12 mouse cellular contexts compared by ENCODE assay signal in the genomic region with DNA sequence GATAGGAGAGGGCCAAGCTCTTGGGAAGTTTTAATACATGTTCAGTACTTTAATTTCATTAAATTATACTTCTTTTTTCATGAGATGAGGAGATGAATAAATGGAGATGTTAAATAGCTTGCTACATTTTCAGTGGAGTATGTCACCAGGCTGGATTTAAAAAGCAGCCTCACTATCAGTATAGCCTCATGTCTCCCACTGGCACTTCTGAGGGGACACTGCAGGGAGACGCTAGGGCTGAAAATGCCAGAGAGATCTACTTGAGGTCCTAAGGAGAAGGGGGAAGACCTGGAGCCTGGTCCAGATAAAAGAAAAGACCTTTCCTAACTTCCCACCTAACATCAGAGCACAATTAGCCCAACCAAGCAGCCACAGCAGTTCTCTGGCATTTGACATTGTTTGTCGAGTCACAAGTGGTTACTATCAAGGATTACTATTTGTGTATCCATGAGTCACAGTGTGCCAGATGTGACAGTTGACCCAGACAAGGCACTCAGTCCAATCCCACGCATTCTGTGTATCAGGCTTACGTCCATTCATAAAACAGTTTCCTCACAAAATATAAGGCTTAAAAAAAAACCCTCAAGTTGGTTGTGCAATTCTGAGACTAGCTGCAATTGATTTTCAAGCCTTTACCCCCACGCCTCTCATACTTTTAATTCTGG.
DNase-seq lines count a peak whose midpoint lies in the region; ATAC-seq lines count a peak whose summit lies in the region.
"Had no signal": no experiment of that assay in that cellular context is flagged by ENCODE, and none has a peak within 500 bp of the region (broad histone marks: within the 10 kb centered on the region; RNA-seq: fewer than 3 reads in every experiment).

No protein-coding gene starts in this region.

- 25% methylated on average over 5 of the region's 5 CpGs for WGBS in heart, embryonic 12.5 days
- WGBS in hindbrain, embryonic 14.5 days, result 76% methylated on average over 5 of the region's 5 CpGs

- H3K27me3 ChIP-seq in heart, embryonic 12.5 days (replicated peaks), result no peaks in the 10 kb centered on the region
- H3K27me3 ChIP-seq in hindbrain, embryonic 14.5 days (ENCODE audit: control insufficient read depth, insufficient read depth, low read length), result no peaks in the 10 kb centered on the region

- H3K4me1 ChIP-seq in heart, embryonic 12.5 days (replicated peaks), result peaks cover 27% of the 10 kb centered on the region
- H3K4me1 ChIP-seq in hindbrain, embryonic 14.5 days (replicated peaks; ENCODE audit: control insufficient read depth, insufficient read depth, low read length), result 0 out of 2 replicates have a peak, but pooled peaks cover 5% of the 10 kb centered on the region

- H3K4me3 ChIP-seq in heart, embryonic 12.5 days, result no peak overlapping the region
- no peak overlapping the region for H3K4me3 ChIP-seq in hindbrain, embryonic 14.5 days (replicated peaks; ENCODE audit: low read length)
- H3K4me3 ChIP-seq: left cerebral cortex, adult 2 months had no signal

- no peaks in the 10 kb centered on the region for H3K9me3 ChIP-seq in heart, embryonic 12.5 days (replicated peaks)
- no peaks in the 10 kb centered on the region for H3K9me3 ChIP-seq in hindbrain, embryonic 14.5 days (ENCODE audit: control insufficient read depth, low read length)

- H3K4me2 ChIP-seq in heart, embryonic 12.5 days, result peak overlapping the region; percentile 34; the same call in 1 of the 2 replicates
- H3K4me2 ChIP-seq in hindbrain, embryonic 14.5 days (replicated peaks), result no peak overlapping the region

- H3K27ac ChIP-seq in heart, embryonic 12.5 days (ENCODE audit: poor library complexity, severe bottlenecking), result peak overlapping the region; percentile 76
- H3K27ac ChIP-seq in hindbrain, embryonic 14.5 days, result no peak overlapping the region
- H3K27ac ChIP-seq: left cerebral cortex, adult 2 months had no signal

- no peak for ATAC-seq in heart, embryonic 12.5 days (ENCODE audit: insufficient number of reproducible peaks, low FRiP score)
- no peak for ATAC-seq in hindbrain, embryonic 14.5 days (ENCODE audit: low FRiP score)

- DNase-seq in 3T3-L1 (ENCODE audit: low read depth, low spot score) (peak; percentile 96), NIH3T3 (ENCODE audit: low read depth) (peak; percentile 82), MN1 (ENCODE audit: low spot score) (no peak)
- DNase-seq in lung, postnatal 25 days (ENCODE audit: low spot score), result peak; percentile 1
- no peak for DNase-seq in hindbrain, embryonic 14.5 days (ENCODE audit: low spot score)
- DNase-seq in right cerebral cortex, adult 2 months (ENCODE audit: low spot score in 2 of 2), result no peak
- DNase-seq: cerebellum, adult 8-10 months; gastrocnemius, postnatal 14 days; kidney, adult 2 months; right cerebral cortex, postnatal 4 days had no signal

- H3K36me3 ChIP-seq in heart, embryonic 12.5 days, result no peaks in the 10 kb centered on the region
- H3K36me3 ChIP-seq in hindbrain, embryonic 14.5 days (replicated peaks; ENCODE audit: control insufficient read depth, insufficient read depth), result no peaks in the 10 kb centered on the region

- H3K9ac ChIP-seq in heart, embryonic 12.5 days, result no peak overlapping the region; the same call in 1 of the 2 replicates
- no peak overlapping the region for H3K9ac ChIP-seq in hindbrain, embryonic 14.5 days

Comparison
In these comparisons a context has a peak if more than half of its experiments do, and no peak if none do; other contexts are left out.
1. DNase-seq: peak in 3T3-L1 (single experiment), NIH3T3 (single experiment) and lung, postnatal 25 days (single experiment); none in hindbrain, embryonic 14.5 days (single experiment), right cerebral cortex, adult 2 months (0 of 2) and MN1 (single experiment).